Mouse (Mus musculus): Measurements from ENCODE around the gene Agrp.

The Agrp gene

GRCm38 (mm10) chr8:105636963-105637510 lies at the start of gene Agrp:
Gene Agrp (minus strand): TSS chr8:105637393.
- in situ Hi-C loops (cut with MboI, MseI): no loop called here

GRCm38 (mm10) chr8:105686551-105686950 lies 49.4 kb upstream of the Agrp start:
- in situ Hi-C loops (cut with MboI, MseI): loop anchor here (5.0 kb wide), 1 partner anchor 69 kb away; no protein-coding TSS in a partner anchor

GRCm38 (mm10) chr8:105685796-105686308 lies 48.7 kb upstream of the Agrp start, which contains the start of gene Carmil2:
Gene Carmil2 (plus strand): TSS chr8:105686274.
- in situ Hi-C loops (cut with MboI, MseI): loop anchor here (5.0 kb wide), 1 partner anchor 69 kb away; no protein-coding TSS in a partner anchor

- in situ Hi-C loops (cut with MboI, MseI): loop anchor here (5.0 kb wide), 1 partner anchor 68 kb away; no protein-coding TSS in a partner anchor
Measured at GRCm38 (mm10) chr8:105685325-105685724, 48.1 kb upstream of the Agrp start.

- in situ Hi-C loops (cut with MboI, MseI): no loop called here
Measured at GRCm38 (mm10) chr8:105677891-105678290, 40.7 kb upstream of the Agrp start.

GRCm38 (mm10) chr8:105661167-105661566 lies 24.0 kb upstream of the Agrp start:
- in situ Hi-C loops (cut with MboI, MseI): no loop called here

GRCm38 (mm10) chr8:105657641-105658040 lies 20.4 kb upstream of the Agrp start:
- in situ Hi-C loops (cut with MboI, MseI): no loop called here

- in situ Hi-C loops (cut with MboI, MseI): no loop called here
Measured at GRCm38 (mm10) chr8:105648929-105649328, 11.7 kb upstream of the Agrp start.

- in situ Hi-C loops (cut with MboI, MseI): no loop called here
Measured at GRCm38 (mm10) chr8:105645205-105645604, 8.0 kb upstream of the Agrp start.

- in situ Hi-C loops (cut with MboI, MseI): no loop called here
Measured at GRCm38 (mm10) chr8:105640511-105640910, 3.3 kb upstream of the Agrp start.

GRCm38 (mm10) chr8:105639835-105640234 lies 2.6 kb upstream of the Agrp start:
- in situ Hi-C loops (cut with MboI, MseI): no loop called here

- in situ Hi-C loops (cut with MboI, MseI): no loop called here
Measured at GRCm38 (mm10) chr8:105638510-105638909, 1.3 kb upstream of the Agrp start.

GRCm38 (mm10) chr8:105637601-105638041 lies 428 bp upstream of the Agrp start:
- in situ Hi-C loops (cut with MboI, MseI): no loop called here

GRCm38 (mm10) chr8:105636018-105636962 lies 903 bp downstream of the Agrp start, which contains the start of gene Ctcf:
Gene Ctcf (plus strand): TSS chr8:105636568.
- in situ Hi-C loops (cut with MboI, MseI): no loop called here

GRCm38 (mm10) chr8:105635481-105635880 lies 1.7 kb downstream of the Agrp start:
- in situ Hi-C loops (cut with MboI, MseI): no loop called here

GRCm38 (mm10) chr8:105634771-105635458 lies 2.3 kb downstream of the Agrp start:
- in situ Hi-C loops (cut with MboI, MseI): no loop called here

- in situ Hi-C loops (cut with MboI, MseI): no loop called here
Measured at GRCm38 (mm10) chr8:105629337-105629736, 7.9 kb downstream of the Agrp start.

GRCm38 (mm10) chr8:105626086-105626485 lies 11.1 kb downstream of the Agrp start:
- in situ Hi-C loops (cut with MboI, MseI): no loop called here

GRCm38 (mm10) chr8:105624831-105625230 lies 12.4 kb downstream of the Agrp start:
- in situ Hi-C loops (cut with MboI, MseI): no loop called here

GRCm38 (mm10) chr8:105624401-105624800 lies 12.8 kb downstream of the Agrp start:
- in situ Hi-C loops (cut with MboI, MseI): no loop called here

GRCm38 (mm10) chr8:105623679-105624245 lies 13.4 kb downstream of the Agrp start:
- in situ Hi-C loops (cut with MboI, MseI): no loop called here
